Mouse (Mus musculus) 3134 (cell line): ENCODE measurements around the gene Cfap126.
"Not testable (repeated sequence)": the region's sequence is repeated elsewhere in the genome, so short reads cannot be mapped to it uniquely, and the experiment has no call there.

Experiments
- DNase-seq: peaks from one replicate; pipeline ENCODE4 v3.0.0-alpha.2; 2011; ENCODE audit warnings: low spot score; ENCODE audit not compliant: insufficient read length; ENCODE audit errors: extremely low read depth

Gene Cfap126

GRCm38 (mm10) chr1:171120893-171121292 lies 7.2 kb downstream of the Cfap126 start:
- DNase-seq: no peak

GRCm38 (mm10) chr1:171121839-171122238 lies 8.1 kb downstream of the Cfap126 start:
- no peak for DNase-seq

GRCm38 (mm10) chr1:171122932-171123331 lies 9.2 kb downstream of the Cfap126 start:
- no peak for DNase-seq

- no peak for DNase-seq
These were observed 10.7 kb downstream of the Cfap126 start for GRCm38 (mm10) chr1:171124398-171124797.

- no peak for DNase-seq
These were observed 15.5 kb downstream of the Cfap126 start for GRCm38 (mm10) chr1:171129251-171129650.

- no peak for DNase-seq
These were observed 17.3 kb downstream of the Cfap126 start for GRCm38 (mm10) chr1:171130971-171131370.

- no peak for DNase-seq
These were observed 21.9 kb downstream of the Cfap126 start for GRCm38 (mm10) chr1:171135600-171135999.

- DNase-seq: not testable (repeated sequence)
These were observed 23.9 kb downstream of the Cfap126 start for GRCm38 (mm10) chr1:171137486-171138155.

GRCm38 (mm10) chr1:171142981-171143380 lies 29.3 kb downstream of the Cfap126 start:
- DNase-seq: not testable (repeated sequence)

- DNase-seq: peak; percentile 99
These were observed 36.4 kb downstream of the Cfap126 start, which contains the start of the genes Sdhc and Mpz for GRCm38 (mm10) chr1:171149974-171150760. TSS of gene Sdhc (minus strand) at chr1:171150603. TSS of gene Mpz (plus strand) at chr1:171150711.

- DNase-seq: peak; percentile 18
These were observed 37.2 kb downstream of the Cfap126 start for GRCm38 (mm10) chr1:171150838-171151391.

GRCm38 (mm10) chr1:171151966-171152365 lies 38.2 kb downstream of the Cfap126 start:
- no peak for DNase-seq

- DNase-seq: no peak
These were observed 42.9 kb downstream of the Cfap126 start for GRCm38 (mm10) chr1:171156644-171157043.

- no peak for DNase-seq
These were observed 44.2 kb downstream of the Cfap126 start for GRCm38 (mm10) chr1:171157965-171158364.

GRCm38 (mm10) chr1:171159485-171159975 lies 45.8 kb downstream of the Cfap126 start:
- DNase-seq: no peak

- no peak for DNase-seq
These were observed 48.8 kb downstream of the Cfap126 start for GRCm38 (mm10) chr1:171162526-171162925.

GRCm38 (mm10) chr1:171164258-171164657 lies 50.5 kb downstream of the Cfap126 start:
- DNase-seq: no peak

GRCm38 (mm10) chr1:171165629-171166345 lies 52.1 kb downstream of the Cfap126 start:
- DNase-seq: no peak

- no peak for DNase-seq
These were observed 55.2 kb downstream of the Cfap126 start for GRCm38 (mm10) chr1:171168906-171169305.

GRCm38 (mm10) chr1:171169913-171170312 lies 56.2 kb downstream of the Cfap126 start:
- no peak for DNase-seq

- no peak for DNase-seq
These were observed 57.4 kb downstream of the Cfap126 start for GRCm38 (mm10) chr1:171171138-171171537.
